Mouse (Mus musculus): ENCODE measurements around the gene Idua. TPM values are rescaled to one million over a fixed set of nuclear protein-coding genes. Genes with fewer than 3 reads are reported as not detected.

Gene Idua
- polyA plus RNA-seq (2012; rRNA removed; ENCODE audit: low replicate concordance): 29.9 and 32.8 TPM in 2 replicates

DNA sequence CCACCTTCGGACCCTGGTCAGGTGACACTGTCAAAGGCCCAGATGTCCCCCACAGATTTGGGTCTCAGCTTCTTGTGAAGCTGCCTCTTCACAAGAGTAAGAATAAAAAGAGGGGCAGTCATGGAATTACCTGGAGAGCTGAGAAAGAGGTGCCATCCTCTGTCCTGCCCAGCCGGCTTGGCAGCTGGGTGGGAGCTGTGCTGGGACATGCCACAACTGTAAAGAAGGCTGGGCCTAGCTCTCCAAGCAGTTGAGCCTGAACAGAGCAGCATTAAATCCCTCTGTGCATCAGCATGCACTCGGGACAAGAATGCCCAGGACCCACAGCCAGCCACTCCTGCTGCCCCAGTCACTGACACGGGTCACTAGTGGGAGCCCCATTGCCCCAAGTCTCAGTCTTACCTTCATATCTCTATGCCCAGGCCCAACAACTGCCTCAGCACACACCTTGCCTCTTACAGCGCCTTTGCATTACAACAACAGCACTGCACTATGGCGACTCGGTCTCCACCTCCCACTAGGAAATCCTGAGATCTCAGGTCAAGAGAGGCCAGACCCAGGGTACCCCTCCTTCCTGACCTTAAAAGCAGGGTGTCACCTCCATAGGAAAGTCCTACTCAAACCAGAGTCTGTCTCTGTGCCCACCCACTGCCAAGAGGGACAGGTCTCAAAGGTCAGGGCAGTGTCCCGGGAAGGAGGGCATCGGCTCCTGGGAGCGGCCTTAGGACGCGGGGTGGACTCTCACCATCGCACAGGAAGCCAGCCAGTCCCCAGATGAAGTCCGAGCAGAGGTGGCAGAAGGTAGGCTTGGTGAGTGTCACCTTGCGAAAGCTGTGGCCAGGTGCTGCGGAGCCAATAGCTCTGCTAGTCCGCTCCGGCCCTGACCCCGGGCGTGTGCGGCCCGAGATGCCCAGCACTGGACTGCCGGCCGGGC lies at the start of gene Idua:
Gene Idua, plus strand, starts transcription at position 634 of the 934 bp plus-strand sequence.

GRCm38 (mm10) chr5:108629634-108630483 lies 30.3 kb upstream of the Idua start, which contains the start of the genes Gak and Tmem175:
Gene Gak (minus strand): TSS chr5:108629755.
Gene Tmem175 (plus strand): TSS chr5:108629770.

DNA sequence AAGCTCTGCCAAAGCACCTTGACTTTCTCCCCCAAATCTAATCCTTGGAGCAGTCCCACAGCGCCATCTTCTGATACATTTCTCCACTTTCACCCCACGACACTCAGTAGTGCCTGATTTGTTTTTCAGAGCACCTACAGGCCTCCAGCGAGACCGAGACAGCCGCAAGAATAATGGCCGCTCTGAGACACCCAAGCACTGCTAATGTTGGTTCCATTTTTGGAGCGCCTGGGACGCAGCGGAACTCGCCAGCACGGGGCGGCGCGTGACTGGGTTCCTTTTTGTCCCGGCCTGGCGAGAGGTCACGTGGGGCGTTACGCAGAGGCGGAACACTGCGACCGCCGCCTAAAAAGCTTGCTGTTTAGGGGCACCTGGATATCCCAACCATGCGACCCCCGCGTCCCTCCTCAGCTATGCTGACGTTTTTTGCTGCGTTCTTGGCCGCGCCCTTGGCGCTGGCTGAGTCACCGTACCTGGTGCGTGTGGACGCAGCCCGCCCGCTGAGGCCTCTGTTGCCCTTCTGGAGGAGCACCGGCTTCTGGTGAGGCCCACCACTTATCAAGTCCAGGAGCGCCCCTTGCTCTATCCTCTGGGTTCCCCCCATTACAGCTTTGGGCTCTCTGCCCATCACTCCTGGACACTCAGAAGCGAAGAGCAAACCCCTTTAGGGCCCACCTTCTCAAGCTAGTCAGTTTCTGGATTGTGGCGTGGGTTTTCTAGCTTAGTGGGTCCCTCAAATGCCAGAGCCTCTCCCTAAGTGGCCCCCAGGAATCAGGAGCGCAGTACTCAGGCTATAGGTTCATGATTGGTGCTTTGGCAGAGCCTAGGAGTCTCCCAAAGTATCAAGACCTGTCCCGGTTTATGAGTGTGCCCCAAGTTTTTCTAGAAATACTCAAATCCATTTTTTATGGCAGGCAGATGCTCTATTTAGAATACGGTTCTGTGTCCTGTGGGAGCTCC lies 9.1 kb downstream of the Idua start, which contains the start of gene Dgkq:
Gene Dgkq, minus strand, starts transcription at position 696 of the 960 bp plus-strand sequence.

DNA sequence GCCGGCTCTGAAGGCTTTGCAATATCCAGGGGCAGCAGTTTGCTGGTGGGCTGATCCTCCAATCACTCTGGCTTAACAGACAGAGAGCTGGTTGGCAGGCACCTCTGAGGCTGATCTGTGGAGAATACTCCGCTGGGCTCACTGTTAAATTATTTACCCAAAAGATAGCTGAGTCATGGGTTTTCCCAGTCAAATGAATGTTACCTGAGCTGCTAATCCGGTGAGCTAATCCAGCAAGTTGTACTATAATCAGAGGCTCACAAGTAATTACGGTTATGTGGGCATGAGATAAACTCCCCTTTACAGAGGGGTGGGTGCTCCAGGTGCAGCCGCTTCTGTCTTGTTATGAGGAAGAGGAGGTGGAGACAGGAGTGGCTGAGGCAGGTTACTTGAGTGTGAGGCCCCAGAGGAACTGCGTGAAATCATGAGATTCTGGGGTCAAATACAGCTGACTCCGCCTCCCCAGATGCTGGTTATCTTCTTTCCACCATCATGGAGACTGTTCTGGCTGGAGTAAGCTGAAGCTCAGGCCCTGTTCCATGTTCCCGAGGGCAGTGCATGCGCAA lies 15.2 kb downstream of the Idua start, which contains the start of gene Slc26a1:
Gene Slc26a1, minus strand, starts transcription at position 319 of the 566 bp plus-strand sequence.

GRCm38 (mm10) chr5:108692271-108692670 lies 32.1 kb downstream of the Idua start, which contains the start of gene Fgfrl1:
Gene Fgfrl1 (plus strand): TSS chr5:108692382.

Other genes with a start within 250 kb of the Idua start
- 26.6 and 48.0 TPM in 2 replicates for gene Atp5k, start 225.9 kb upstream of the Idua start, polyA plus RNA-seq (2012; rRNA removed; ENCODE audit: low replicate concordance)
- 8.6 and 13.8 TPM in 2 replicates for gene Mfsd7a, start 211.4 kb upstream of the Idua start, polyA plus RNA-seq (2012; rRNA removed; ENCODE audit: low replicate concordance)
- gene Pcgf3, start 199.1 kb upstream of the Idua start, polyA plus RNA-seq (2012; rRNA removed; ENCODE audit: low replicate concordance): 4.6 and 11.1 TPM in 2 replicates
- 0.11 and 0.22 TPM in 2 replicates for gene Cplx1, start 110.3 kb upstream of the Idua start, polyA plus RNA-seq (2012; rRNA removed; ENCODE audit: low replicate concordance)
- 81.2 and 87.3 TPM in 2 replicates for gene Gak, start 30.6 kb upstream of the Idua start, polyA plus RNA-seq (2012; rRNA removed; ENCODE audit: low replicate concordance)
- gene Tmem175, start 30.6 kb upstream of the Idua start, polyA plus RNA-seq (2012; rRNA removed; ENCODE audit: low replicate concordance): 50.8 and 77.4 TPM in 2 replicates
- 21.7 and 27.2 TPM in 2 replicates for gene Dgkq, start 9.3 kb downstream of the Idua start, polyA plus RNA-seq (2012; rRNA removed; ENCODE audit: low replicate concordance)
- 0.13 and 0.70 TPM in 2 replicates for gene Slc26a1, start 15.2 kb downstream of the Idua start, polyA plus RNA-seq (2012; rRNA removed; ENCODE audit: low replicate concordance)
- gene Fgfrl1, start 32.1 kb downstream of the Idua start, polyA plus RNA-seq (2012; rRNA removed; ENCODE audit: low replicate concordance): 173 and 187 TPM in 2 replicates
- not detected in 2 replicates for gene Rnf212, start 114.7 kb downstream of the Idua start, polyA plus RNA-seq (2012; rRNA removed; ENCODE audit: low replicate concordance)
- gene Tmed11, start 135.0 kb downstream of the Idua start, polyA plus RNA-seq (2012; rRNA removed; ENCODE audit: low replicate concordance): not detected in 2 replicates
- gene Vmn2r8, start 148.5 kb downstream of the Idua start, polyA plus RNA-seq (2012; rRNA removed; ENCODE audit: low replicate concordance): not detected in 2 replicates
- gene Vmn2r9, start 192.3 kb downstream of the Idua start, polyA plus RNA-seq (2012; rRNA removed; ENCODE audit: low replicate concordance): not detected in 2 replicates

Data from mammary gland, adult 2 months (tissue).